Mouse (Mus musculus) kidney, postnatal 0 days (tissue): ENCODE measurements around the gene Gm42715. TPM values are rescaled to one million over a fixed set of nuclear protein-coding genes. Genes with fewer than 3 reads are reported as not detected.
"Not testable (repeated sequence)": the region's sequence is repeated elsewhere in the genome, so short reads cannot be mapped to it uniquely, and the experiment has no call there.

Experiments used
- ATAC-seq: fragments of 200-750 bp; cut with Nextera tagmentation; replicated peaks from 2 replicates; pipeline ENCODE4 v1.8.0; 2017; ENCODE audit warnings: low read depth, moderate number of reproducible peaks, moderate TSS enrichment, moderate library complexity; ENCODE audit not compliant: low FRiP score
- DNase-seq: peaks from one replicate; pipeline ENCODE4 v3.0.0-alpha.2; 2016; ENCODE audit warnings: low spot score
- H3K27ac ChIP-seq: fragments of 300-500 bp; sonication (generic); 2 replicates; pipeline ENCODE4 v1.5.1; 2014; ENCODE audit warnings: mild to moderate bottlenecking
- H3K27me3 ChIP-seq: fragments of 300-500 bp; sonication (generic); 2 replicates; pipeline ENCODE4 v1.6.1; 2014; ENCODE audit warnings: low read length, mixed read lengths; ENCODE audit not compliant: insufficient read depth
- H3K36me3 ChIP-seq: fragments of 300-500 bp; sonication (generic); 2 replicates; pipeline ENCODE4 v1.6.1; 2014; ENCODE audit warnings: low read length, mixed read lengths; ENCODE audit not compliant: insufficient read depth
- H3K4me1 ChIP-seq: fragments of 300-500 bp; sonication (generic); replicated peaks from 2 replicates; pipeline ENCODE4 v1.6.1; 2014; ENCODE audit warnings: antibody characterized with exemption, low read length, mixed read lengths; ENCODE audit not compliant: insufficient read depth
- H3K4me2 ChIP-seq: fragments of 300-500 bp; sonication (generic); 2 replicates; pipeline ENCODE4 v1.6.1; 2014; ENCODE audit warnings: mild to moderate bottlenecking, low read length, moderate library complexity, mixed read lengths
- H3K4me3 ChIP-seq: fragments of 300-500 bp; sonication (generic); replicated peaks from 2 replicates; pipeline ENCODE4 v1.5.1; 2014; ENCODE audit warnings: low read depth, low read length
- H3K9ac ChIP-seq: fragments of 300-500 bp; sonication (generic); 2 replicates; pipeline ENCODE4 v1.6.1; 2014; ENCODE audit warnings: low read depth, low read length
- H3K9me3 ChIP-seq: fragments of 300-500 bp; sonication (generic); replicated peaks from 2 replicates; pipeline ENCODE4 v1.6.1; 2016; ENCODE audit warnings: low read length, inconsistent platforms, mixed read lengths
- CTCF ChIP-seq: IDR thresholded peaks from 2 replicates; pipeline ENCODE4 v1.5.1; 2016; ENCODE audit warnings: antibody characterized with exemption, low read depth, mild to moderate bottlenecking, moderate library complexity
- WGBS: fragments of 180-500 bp; shearing (Covaris S2); extraction: QIAGEN DNeasy Blood & Tissue Kit; methylation state at CpG from one replicate; pipeline ENCODE4 v1.1.7; 2014; 5-methylcytosine and 5-hydroxymethylcytosine counted together
- polyA plus RNA-seq: library from polyadenylated mRNA; unstranded; fragments of >200 nt; fragmentation: Nextera tagmentation; extraction: Ambion mirVana; gene quantifications from 2 replicates; pipeline ENCODE4 v1.2.1, GENCODE M21; 2015

Gm42715 gene
- polyA plus RNA-seq, 1 experiment from 2014 or later = 10.9 TPM

DNA sequence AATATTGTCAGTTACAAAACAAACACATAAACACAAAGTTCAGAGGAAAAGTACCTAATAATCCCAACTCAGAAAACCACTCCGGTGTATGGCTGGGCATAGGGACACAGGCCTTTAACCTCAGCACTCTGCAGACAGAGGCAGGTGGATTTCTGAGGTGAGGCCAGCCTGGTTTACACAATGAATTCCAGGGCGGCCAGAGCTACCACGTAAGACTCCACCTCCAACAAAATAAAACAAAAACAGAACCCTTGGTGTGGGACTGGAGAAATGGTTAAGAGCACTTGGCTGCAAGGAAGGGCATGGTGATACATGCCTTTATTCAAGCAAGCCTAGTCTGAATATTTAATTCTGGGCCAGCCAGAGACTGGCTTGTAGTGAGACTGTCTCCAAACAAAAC is 27.5 kb upstream of the Gm42715 start:
- WGBS = 82% methylated on average over 3 of the region's 3 CpGs
- no peak for ATAC-seq
- Histone ChIP-seq H3K27ac (no peak overlapping the region), H3K4me3 (no peak overlapping the region), H3K4me1 (no peaks in the 10 kb centered on the region), H3K9ac (no peak overlapping the region), H3K9me3 (no peaks in the 10 kb centered on the region), H3K36me3 (peaks cover 37% of the 10 kb centered on the region), H3K27me3 (no peaks in the 10 kb centered on the region), H3K4me2 (no peak overlapping the region)
- DNase-seq = no peak
- TF ChIP-seq CTCF = no peak

DNA sequence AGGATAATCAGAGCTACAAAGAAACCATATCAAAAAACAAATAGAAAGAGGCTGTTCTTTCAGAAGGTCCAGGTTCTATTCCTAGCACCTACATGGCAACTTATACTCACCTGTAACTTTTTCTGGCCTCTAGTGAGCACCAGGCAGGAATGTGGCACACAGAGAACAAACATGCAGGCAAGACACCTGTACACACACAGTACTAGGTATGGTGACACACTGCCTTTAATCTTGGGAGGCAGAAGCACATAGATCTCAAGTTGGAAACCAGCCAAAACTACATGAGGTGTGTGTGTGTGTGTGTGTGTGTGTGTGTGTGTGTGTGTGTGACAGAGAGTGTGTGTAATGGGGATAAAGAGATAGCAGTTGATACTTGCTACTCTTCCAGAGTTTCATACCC is 24.7 kb upstream of the Gm42715 start:
- Histone ChIP-seq H3K9ac (no peak overlapping the region), H3K4me3 (no peak overlapping the region), H3K4me1 (no peaks in the 10 kb centered on the region), H3K27me3 (no peaks in the 10 kb centered on the region), H3K9me3 (no peaks in the 10 kb centered on the region), H3K4me2 (no peak overlapping the region), H3K36me3 (peaks cover 18% of the 10 kb centered on the region), H3K27ac (no peak overlapping the region)
- no peak for TF ChIP-seq CTCF
- no peak for DNase-seq
- ATAC-seq = no peak

DNA sequence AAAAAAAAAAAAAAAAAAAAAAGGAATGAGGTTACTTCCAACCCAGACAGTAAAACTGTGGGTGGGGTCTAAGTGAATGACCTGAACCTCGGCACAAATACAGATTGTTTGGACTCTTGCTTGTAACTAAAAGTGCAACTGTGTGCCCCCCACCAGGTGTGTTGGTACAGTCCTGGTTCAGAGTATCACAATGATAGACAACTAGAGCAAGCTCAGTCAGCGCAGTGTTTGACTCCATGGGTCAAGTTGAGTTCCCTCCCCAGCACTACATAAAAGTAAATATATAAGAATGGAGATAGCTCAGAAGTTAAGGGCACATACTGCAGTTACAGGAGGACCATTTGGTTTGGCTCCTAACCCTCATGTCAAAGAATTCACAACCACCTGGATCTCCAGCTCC is 22.0 kb upstream of the Gm42715 start:
- TF ChIP-seq CTCF = no peak
- DNase-seq = no peak
- H3K9ac ChIP-seq = no peak overlapping the region
- no peaks in the 10 kb centered on the region for H3K9me3 ChIP-seq
- no peak overlapping the region for H3K4me2 ChIP-seq
- no peak overlapping the region for H3K4me3 ChIP-seq
- H3K36me3 ChIP-seq = no peaks in the 10 kb centered on the region
- 76% methylated on average over 2 of the region's 2 CpGs for WGBS
- H3K27me3 ChIP-seq = no peaks in the 10 kb centered on the region
- no peak overlapping the region for H3K27ac ChIP-seq
- ATAC-seq = no peak
- H3K4me1 ChIP-seq = no peaks in the 10 kb centered on the region

DNA sequence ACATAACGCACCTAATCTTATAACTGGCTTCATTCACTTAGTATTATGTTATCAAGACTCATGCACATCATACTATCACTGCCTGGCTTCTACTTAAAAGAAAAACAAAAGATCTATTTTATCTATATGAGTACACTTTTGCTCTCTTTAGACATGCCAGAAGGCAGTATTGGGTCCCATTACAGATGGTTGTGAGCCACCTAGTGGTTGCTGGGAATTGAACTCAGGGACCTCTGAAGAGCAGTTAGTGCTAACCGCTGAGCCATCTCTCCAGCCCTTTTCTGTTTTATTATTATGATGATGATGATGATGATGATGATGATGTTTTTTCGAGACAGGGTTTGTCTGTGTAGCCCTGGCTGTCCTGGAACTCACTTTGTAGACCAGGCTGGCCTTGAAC is 21.0 kb upstream of the Gm42715 start:
- no peaks in the 10 kb centered on the region for H3K4me1 ChIP-seq
- H3K36me3 ChIP-seq = no peaks in the 10 kb centered on the region
- H3K9me3 ChIP-seq = no peaks in the 10 kb centered on the region
- TF ChIP-seq CTCF = peak; percentile 78
- H3K27ac ChIP-seq = no peak overlapping the region
- no peak overlapping the region for H3K4me3 ChIP-seq
- no peak overlapping the region for H3K9ac ChIP-seq
- DNase-seq = peak; percentile 59
- H3K27me3 ChIP-seq = no peaks in the 10 kb centered on the region
- ATAC-seq = no peak
- 41% methylated on average over 3 of the region's 3 CpGs for WGBS
- H3K4me2 ChIP-seq = no peak overlapping the region

DNA sequence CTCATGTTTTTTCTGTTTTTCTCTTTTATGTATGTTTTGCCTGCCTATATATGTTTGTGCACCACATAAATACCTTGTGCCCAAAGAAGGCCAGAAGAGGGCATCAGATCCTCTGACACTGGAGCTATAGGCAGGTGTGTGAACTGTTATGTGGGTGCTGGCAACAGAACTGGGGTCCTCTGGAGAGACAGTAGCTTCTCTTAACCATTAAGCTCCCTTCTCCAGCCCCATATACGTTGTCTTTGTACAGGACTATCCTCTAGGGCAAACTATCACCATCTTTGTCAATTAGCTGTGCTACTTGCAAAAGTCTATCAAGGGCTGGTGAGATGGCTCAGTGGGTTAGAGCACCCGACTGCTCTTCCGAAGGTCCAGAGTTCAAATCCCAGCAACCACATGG is 11.1 kb upstream of the Gm42715 start:
- DNase-seq (no peak), ATAC-seq (no peak)
- 92% methylated on average over 3 of the region's 3 CpGs for WGBS
- Histone ChIP-seq H3K27ac (no peak overlapping the region), H3K9ac (no peak overlapping the region), H3K4me2 (no peak overlapping the region), H3K4me3 (no peak overlapping the region), H3K9me3 (no peaks in the 10 kb centered on the region), H3K36me3 (no peaks in the 10 kb centered on the region), H3K4me1 (no peaks in the 10 kb centered on the region), H3K27me3 (no peaks in the 10 kb centered on the region)
- TF ChIP-seq CTCF = no peak

DNA sequence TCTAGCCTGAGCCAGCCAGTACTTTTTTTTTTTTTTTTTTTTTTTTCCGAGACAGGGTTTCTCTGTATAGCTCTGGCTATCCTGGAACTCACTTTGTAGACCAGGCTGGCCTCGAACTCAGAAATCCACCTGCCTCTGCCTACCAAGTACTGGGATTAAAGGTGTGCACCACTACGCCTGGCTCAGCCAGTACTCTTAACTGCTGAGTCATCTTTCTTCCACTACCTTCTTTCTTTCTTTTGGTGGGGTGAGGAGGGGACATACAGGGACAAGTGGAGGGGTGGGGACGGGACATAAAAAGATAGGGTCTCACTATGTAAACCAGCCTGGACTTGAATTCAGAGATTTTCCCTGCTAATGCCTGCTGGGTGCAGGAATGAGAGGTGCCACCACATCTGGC is 9.6 kb upstream of the Gm42715 start:
- not testable (repeated sequence) for H3K4me1 ChIP-seq, ATAC-seq, H3K27me3 ChIP-seq

DNA sequence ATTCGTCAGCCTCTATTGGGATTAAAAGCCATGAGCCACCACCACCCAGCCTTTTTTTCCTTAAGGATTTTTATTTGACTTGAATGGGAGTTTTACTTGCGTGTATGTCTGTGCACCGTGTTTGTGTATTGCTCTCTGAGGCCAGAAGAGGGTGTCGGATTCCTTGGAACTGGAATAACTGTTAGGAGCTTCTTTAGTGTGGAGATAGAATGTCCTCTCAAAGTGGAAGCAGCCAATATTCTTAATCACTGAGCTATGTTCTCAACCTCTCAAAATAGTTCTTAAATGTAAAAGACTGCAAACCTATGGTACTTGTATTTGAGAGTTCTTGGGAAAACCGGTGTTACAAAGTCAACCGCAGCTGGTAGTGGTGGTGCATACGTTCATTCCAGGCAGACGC is 8.1 kb upstream of the Gm42715 start:
- 24% methylated on average over 8 of the region's 8 CpGs for WGBS
- no peak for ATAC-seq

More for the DNA sequence above, 9.6 kb upstream of the Gm42715 start:
- not testable (repeated sequence) for H3K9me3 ChIP-seq, H3K4me3 ChIP-seq, DNase-seq, H3K27ac ChIP-seq, H3K4me2 ChIP-seq, H3K9ac ChIP-seq, H3K36me3 ChIP-seq
- WGBS = 89% methylated on average over 3 of the region's 4 CpGs

More for the DNA sequence above, 8.1 kb upstream of the Gm42715 start:
- Histone ChIP-seq H3K27me3 (no peaks in the 10 kb centered on the region), H3K27ac (peak overlapping the region; percentile 99), H3K4me1 (0 out of 2 replicates have a peak, but pooled peaks cover 5% of the 10 kb centered on the region), H3K4me3 (peak overlapping the region; percentile 83), H3K9me3 (no peaks in the 10 kb centered on the region), H3K4me2 (peak overlapping the region; percentile 63), H3K9ac (no peak overlapping the region; the same call in 1 of the 2 replicates), H3K36me3 (peaks cover 5% of the 10 kb centered on the region; the same call in 1 of the 2 replicates)
- TF ChIP-seq CTCF = peak; percentile 51
- DNase-seq = peak; percentile 61
